Mouse (Mus musculus): ENCODE data around the gene Prr12. TPM values are rescaled to one million over a fixed set of nuclear protein-coding genes. Genes with fewer than 3 reads are reported as not detected.
"Not testable (repeated sequence)": the region's sequence is repeated elsewhere in the genome, so short reads cannot be mapped to it uniquely, and the experiment has no call there.

Prr12 gene
- 10.3 and 11.3 TPM in 2 replicates for polyA plus RNA-seq (2015; fragmentation: Nextera tagmentation; extraction: Ambion mirVana)

GRCm38 (mm10) chr7:45052862-45053116 lies at the start of gene Prr12:
Gene Prr12, minus strand, starts transcription at chr7:45052881.
- peak within 1 kb of the TSS; percentile 97 for H3K4me2 ChIP-seq
- peak within 1 kb of the TSS; percentile 80 for H3K4me3 ChIP-seq (replicated peaks)
- peak within 1 kb of the TSS; percentile 87 for H3K9ac ChIP-seq
- ATAC-seq (replicated peaks; ENCODE audit: low FRiP score): no peak
- H3K36me3 ChIP-seq: peaks cover 32% of the 10 kb centered on the region
- no peaks in the 10 kb centered on the region for H3K9me3 ChIP-seq (replicated peaks)
- 0% methylated on average over 9 of the region's 18 CpGs for WGBS
- peak within 1 kb of the TSS; percentile 100 for H3K27ac ChIP-seq
- no peaks in the 10 kb centered on the region for H3K27me3 ChIP-seq
- peaks cover 39% of the 10 kb centered on the region for H3K4me1 ChIP-seq

GRCm38 (mm10) chr7:45102441-45102840 lies 49.8 kb upstream of the Prr12 start:
- Histone ChIP-seq H3K9me3 (replicated peaks) (no peaks in the 10 kb centered on the region), H3K9ac (no peak overlapping the region), H3K27ac (peak overlapping the region; percentile 95), H3K36me3 (peaks cover 8% of the 10 kb centered on the region; the same call in 1 of the 2 replicates), H3K4me3 (replicated peaks) (peak overlapping the region; percentile 43), H3K27me3 (no peaks in the 10 kb centered on the region), H3K4me2 (peak overlapping the region; percentile 60), H3K4me1 (peaks cover 41% of the 10 kb centered on the region)
- 65% methylated on average over 11 of the region's 11 CpGs for WGBS
- ATAC-seq (replicated peaks; ENCODE audit: low FRiP score): no peak

- peaks cover 13% of the 10 kb centered on the region for H3K36me3 ChIP-seq
- no peak for ATAC-seq (replicated peaks; ENCODE audit: low FRiP score)
- H3K4me2 ChIP-seq: no peak overlapping the region
- H3K9ac ChIP-seq: no peak overlapping the region
- no peaks in the 10 kb centered on the region for H3K9me3 ChIP-seq (replicated peaks)
- H3K27ac ChIP-seq: no peak overlapping the region
- H3K4me1 ChIP-seq: peaks cover 41% of the 10 kb centered on the region
- 67% methylated on average over 6 of the region's 6 CpGs for WGBS
- no peaks in the 10 kb centered on the region for H3K27me3 ChIP-seq
- no peak overlapping the region for H3K4me3 ChIP-seq (replicated peaks)
Observed at GRCm38 (mm10) chr7:45100046-45100445, 47.4 kb upstream of the Prr12 start.

GRCm38 (mm10) chr7:45098541-45099240 lies 46.0 kb upstream of the Prr12 start:
- Histone ChIP-seq H3K4me3 (replicated peaks) (no peak overlapping the region), H3K27me3 (no peaks in the 10 kb centered on the region), H3K4me2 (no peak overlapping the region), H3K9me3 (replicated peaks) (no peaks in the 10 kb centered on the region), H3K4me1 (peaks cover 46% of the 10 kb centered on the region), H3K36me3 (peaks cover 13% of the 10 kb centered on the region), H3K27ac (no peak overlapping the region), H3K9ac (no peak overlapping the region)
- WGBS: 93% methylated on average over 8 of the region's 8 CpGs
- ATAC-seq (replicated peaks; ENCODE audit: low FRiP score): no peak

- no peak overlapping the region for H3K4me3 ChIP-seq (replicated peaks)
- no peak for ATAC-seq (replicated peaks; ENCODE audit: low FRiP score)
- no peaks in the 10 kb centered on the region for H3K9me3 ChIP-seq (replicated peaks)
- 55% methylated on average over 6 of the region's 6 CpGs for WGBS
- peaks cover 13% of the 10 kb centered on the region for H3K36me3 ChIP-seq
- H3K27ac ChIP-seq: peak overlapping the region; percentile 67
- peaks cover 44% of the 10 kb centered on the region for H3K4me1 ChIP-seq
- no peaks in the 10 kb centered on the region for H3K27me3 ChIP-seq
- no peak overlapping the region for H3K4me2 ChIP-seq
- no peak overlapping the region for H3K9ac ChIP-seq
Observed at GRCm38 (mm10) chr7:45097479-45097878, 44.8 kb upstream of the Prr12 start.

- H3K9me3 ChIP-seq (replicated peaks); H3K4me3 ChIP-seq (replicated peaks); ATAC-seq (replicated peaks; ENCODE audit: low FRiP score); H3K4me2 ChIP-seq; H3K9ac ChIP-seq; H3K27me3 ChIP-seq; H3K27ac ChIP-seq: not testable (repeated sequence)
- peaks cover 41% of the 10 kb centered on the region for H3K4me1 ChIP-seq
- WGBS: 94% methylated on average over 14 of the region's 14 CpGs
- H3K36me3 ChIP-seq: peaks cover 13% of the 10 kb centered on the region
Observed at GRCm38 (mm10) chr7:45095965-45096364, 43.3 kb upstream of the Prr12 start.

GRCm38 (mm10) chr7:45095367-45095766 lies 42.7 kb upstream of the Prr12 start:
- no peaks in the 10 kb centered on the region for H3K9me3 ChIP-seq (replicated peaks)
- H3K9ac ChIP-seq: no peak overlapping the region
- peak overlapping the region; percentile 91 for H3K27ac ChIP-seq
- ATAC-seq (replicated peaks; ENCODE audit: low FRiP score): no peak
- H3K4me2 ChIP-seq: no peak overlapping the region
- peaks cover 47% of the 10 kb centered on the region for H3K4me1 ChIP-seq
- peaks cover 13% of the 10 kb centered on the region for H3K36me3 ChIP-seq
- no peak overlapping the region for H3K4me3 ChIP-seq (replicated peaks)
- no peaks in the 10 kb centered on the region for H3K27me3 ChIP-seq
- 70% methylated on average over 6 of the region's 6 CpGs for WGBS

GRCm38 (mm10) chr7:45094121-45094520 lies 41.4 kb upstream of the Prr12 start:
- ATAC-seq (replicated peaks; ENCODE audit: low FRiP score): 0 out of 2 replicates have a peak, but pooled peaks have one; percentile 3
- Histone ChIP-seq H3K36me3 (peaks cover 18% of the 10 kb centered on the region), H3K27me3 (no peaks in the 10 kb centered on the region), H3K9me3 (replicated peaks) (no peaks in the 10 kb centered on the region), H3K27ac (peak overlapping the region; percentile 91), H3K4me2 (peak overlapping the region; percentile 28; the same call in 1 of the 2 replicates), H3K9ac (no peak overlapping the region), H3K4me1 (peaks cover 53% of the 10 kb centered on the region), H3K4me3 (replicated peaks) (0 out of 2 replicates have a peak overlapping the region, but pooled peaks have one; percentile 2)
- 7% methylated on average over 7 of the region's 7 CpGs for WGBS

- Histone ChIP-seq H3K27me3 (no peaks in the 10 kb centered on the region), H3K4me2 (peak overlapping the region; percentile 28; the same call in 1 of the 2 replicates), H3K27ac (peak overlapping the region; percentile 91), H3K9ac (0 out of 2 replicates have a peak overlapping the region, but pooled peaks have one; percentile 17), H3K4me1 (peaks cover 53% of the 10 kb centered on the region), H3K4me3 (replicated peaks) (0 out of 2 replicates have a peak overlapping the region, but pooled peaks have one; percentile 2), H3K36me3 (peaks cover 17% of the 10 kb centered on the region), H3K9me3 (replicated peaks) (no peaks in the 10 kb centered on the region)
- WGBS: 22% methylated on average over 18 of the region's 18 CpGs
- ATAC-seq (replicated peaks; ENCODE audit: low FRiP score): no peak
Observed at GRCm38 (mm10) chr7:45093516-45093905, 40.8 kb upstream of the Prr12 start.

GRCm38 (mm10) chr7:45092828-45093515 lies 40.3 kb upstream of the Prr12 start:
- peaks cover 53% of the 10 kb centered on the region for H3K4me1 ChIP-seq
- no peaks in the 10 kb centered on the region for H3K9me3 ChIP-seq (replicated peaks)
- 38% methylated on average over 12 of the region's 12 CpGs for WGBS
- ATAC-seq (replicated peaks; ENCODE audit: low FRiP score): no peak
- H3K4me2 ChIP-seq: peak overlapping the region; percentile 28
- no peaks in the 10 kb centered on the region for H3K27me3 ChIP-seq
- H3K36me3 ChIP-seq: peaks cover 21% of the 10 kb centered on the region
- H3K4me3 ChIP-seq (replicated peaks): no peak overlapping the region
- peak overlapping the region; percentile 91 for H3K27ac ChIP-seq
- H3K9ac ChIP-seq: no peak overlapping the region

- WGBS: under 1% methylated on average over 16 of the region's 16 CpGs
- peaks cover 47% of the 10 kb centered on the region for H3K4me1 ChIP-seq
Observed at GRCm38 (mm10) chr7:45092048-45092447, 39.4 kb upstream of the Prr12 start, which contains the start of gene Rcn3. Gene Rcn3, minus strand, starts transcription at chr7:45092221.

More at GRCm38 (mm10) chr7:45092048-45092447, 39.4 kb upstream of the Prr12 start, which contains the start of gene Rcn3:
- Histone ChIP-seq H3K27me3 (no peaks in the 10 kb centered on the region), H3K36me3 (peaks cover 30% of the 10 kb centered on the region), H3K27ac (peak within 1 kb of the TSS; percentile 91), H3K9me3 (replicated peaks) (no peaks in the 10 kb centered on the region), H3K4me3 (replicated peaks) (peak within 1 kb of the TSS; percentile 59), H3K4me2 (peak within 1 kb of the TSS; percentile 79), H3K9ac (peak within 1 kb of the TSS; percentile 77)
- ATAC-seq (replicated peaks; ENCODE audit: low FRiP score): peak; percentile 92

All from kidney, embryonic 15.5 days (tissue).